Mouse (Mus musculus): ENCODE measurements around the gene Gadl1. TPM values are rescaled to one million over a fixed set of nuclear protein-coding genes. Genes with fewer than 3 reads are reported as not detected.

Gadl1 gene
- polyA plus RNA-seq, 1 experiment: not detected

- no peak overlapping the region for H3K9ac ChIP-seq (ENCODE audit: low read depth, poor library complexity, severe bottlenecking)
- no peaks in the 10 kb centered on the region for H3K27me3 ChIP-seq (ENCODE audit: control insufficient read depth, insufficient read depth, low read length, poor library complexity, severe bottlenecking)
- no peaks in the 10 kb centered on the region for H3K36me3 ChIP-seq (ENCODE audit: control insufficient read depth, insufficient read depth, low read length, poor library complexity, severe bottlenecking)
- 0 out of 2 replicates have a peak, but pooled peaks cover 3% of the 10 kb centered on the region for H3K9me3 ChIP-seq (replicated peaks; ENCODE audit: control insufficient read depth, insufficient read depth, low read length, poor library complexity, severe bottlenecking)
- no peaks in the 10 kb centered on the region for H3K4me1 ChIP-seq (ENCODE audit: control insufficient read depth, insufficient read depth, low read length)
- no peak overlapping the region for H3K27ac ChIP-seq (ENCODE audit: insufficient read depth, low read length)
- H3K4me3 ChIP-seq (ENCODE audit: low read depth, low read length): no peak overlapping the region
- TF ChIP-seq EP300 (IDR thresholded peaks at IDR 0.05; ENCODE audit: insufficient read depth, low read depth, low read length) (no peak), CTCF (IDR thresholded peaks at IDR 0.05; ENCODE audit: low read depth, low read length) (no peak), POLR2A (IDR thresholded peaks at IDR 0.05; ENCODE audit: insufficient read depth, low read length) (no peak)
Measured at GRCm38 (mm10) chr9:115893947-115894346, 15.3 kb upstream of the Gadl1 start.

GRCm38 (mm10) chr9:115908325-115908724 lies 930 bp upstream of the Gadl1 start:
- no peaks in the 10 kb centered on the region for H3K27me3 ChIP-seq (ENCODE audit: control insufficient read depth, insufficient read depth, low read length, poor library complexity, severe bottlenecking)
- no peaks in the 10 kb centered on the region for H3K36me3 ChIP-seq (ENCODE audit: control insufficient read depth, insufficient read depth, low read length, poor library complexity, severe bottlenecking)
- no peak overlapping the region for H3K9ac ChIP-seq (ENCODE audit: low read depth, poor library complexity, severe bottlenecking)
- no peak overlapping the region for H3K27ac ChIP-seq (ENCODE audit: insufficient read depth, low read length)
- TF ChIP-seq POLR2A (IDR thresholded peaks at IDR 0.05; ENCODE audit: insufficient read depth, low read length) (no peak), EP300 (IDR thresholded peaks at IDR 0.05; ENCODE audit: insufficient read depth, low read depth, low read length) (no peak), CTCF (IDR thresholded peaks at IDR 0.05; ENCODE audit: low read depth, low read length) (no peak)
- no peak overlapping the region for H3K4me3 ChIP-seq (ENCODE audit: low read depth, low read length)
- no peaks in the 10 kb centered on the region for H3K9me3 ChIP-seq (replicated peaks; ENCODE audit: control insufficient read depth, insufficient read depth, low read length, poor library complexity, severe bottlenecking)
- H3K4me1 ChIP-seq (ENCODE audit: control insufficient read depth, insufficient read depth, low read length): no peaks in the 10 kb centered on the region

GRCm38 (mm10) chr9:115914006-115914405 lies 4.8 kb downstream of the Gadl1 start:
- Histone ChIP-seq H3K4me1 (ENCODE audit: control insufficient read depth, insufficient read depth, low read length) (no peaks in the 10 kb centered on the region), H3K9me3 (replicated peaks; ENCODE audit: control insufficient read depth, insufficient read depth, low read length, poor library complexity, severe bottlenecking) (no peaks in the 10 kb centered on the region), H3K27ac (ENCODE audit: insufficient read depth, low read length) (no peak overlapping the region), H3K4me3 (ENCODE audit: low read depth, low read length) (no peak overlapping the region), H3K9ac (ENCODE audit: low read depth, poor library complexity, severe bottlenecking) (no peak overlapping the region), H3K36me3 (ENCODE audit: control insufficient read depth, insufficient read depth, low read length, poor library complexity, severe bottlenecking) (no peaks in the 10 kb centered on the region), H3K27me3 (ENCODE audit: control insufficient read depth, insufficient read depth, low read length, poor library complexity, severe bottlenecking) (no peaks in the 10 kb centered on the region)
- TF ChIP-seq CTCF (IDR thresholded peaks at IDR 0.05; ENCODE audit: low read depth, low read length) (no peak), POLR2A (IDR thresholded peaks at IDR 0.05; ENCODE audit: insufficient read depth, low read length) (no peak), EP300 (IDR thresholded peaks at IDR 0.05; ENCODE audit: insufficient read depth, low read depth, low read length) (no peak)

GRCm38 (mm10) chr9:115915586-115916270 lies 6.5 kb downstream of the Gadl1 start:
- TF ChIP-seq EP300 (IDR thresholded peaks at IDR 0.05; ENCODE audit: insufficient read depth, low read depth, low read length): no peak
- TF ChIP-seq POLR2A (IDR thresholded peaks at IDR 0.05; ENCODE audit: insufficient read depth, low read length): no peak
- no peak for TF ChIP-seq CTCF (IDR thresholded peaks at IDR 0.05; ENCODE audit: low read depth, low read length)
- Histone ChIP-seq H3K27ac (ENCODE audit: insufficient read depth, low read length) (no peak overlapping the region), H3K27me3 (ENCODE audit: control insufficient read depth, insufficient read depth, low read length, poor library complexity, severe bottlenecking) (no peaks in the 10 kb centered on the region), H3K36me3 (ENCODE audit: control insufficient read depth, insufficient read depth, low read length, poor library complexity, severe bottlenecking) (no peaks in the 10 kb centered on the region), H3K9me3 (replicated peaks; ENCODE audit: control insufficient read depth, insufficient read depth, low read length, poor library complexity, severe bottlenecking) (no peaks in the 10 kb centered on the region), H3K4me3 (ENCODE audit: low read depth, low read length) (no peak overlapping the region), H3K4me1 (ENCODE audit: control insufficient read depth, insufficient read depth, low read length) (no peaks in the 10 kb centered on the region), H3K9ac (ENCODE audit: low read depth, poor library complexity, severe bottlenecking) (no peak overlapping the region)

- Histone ChIP-seq H3K4me1 (ENCODE audit: control insufficient read depth, insufficient read depth, low read length) (no peaks in the 10 kb centered on the region), H3K4me3 (ENCODE audit: low read depth, low read length) (no peak overlapping the region), H3K27ac (ENCODE audit: insufficient read depth, low read length) (no peak overlapping the region), H3K9ac (ENCODE audit: low read depth, poor library complexity, severe bottlenecking) (no peak overlapping the region), H3K9me3 (replicated peaks; ENCODE audit: control insufficient read depth, insufficient read depth, low read length, poor library complexity, severe bottlenecking) (no peaks in the 10 kb centered on the region), H3K27me3 (ENCODE audit: control insufficient read depth, insufficient read depth, low read length, poor library complexity, severe bottlenecking) (no peaks in the 10 kb centered on the region), H3K36me3 (ENCODE audit: control insufficient read depth, insufficient read depth, low read length, poor library complexity, severe bottlenecking) (no peaks in the 10 kb centered on the region)
- TF ChIP-seq EP300 (IDR thresholded peaks at IDR 0.05; ENCODE audit: insufficient read depth, low read depth, low read length) (no peak), CTCF (IDR thresholded peaks at IDR 0.05; ENCODE audit: low read depth, low read length) (no peak), POLR2A (IDR thresholded peaks at IDR 0.05; ENCODE audit: insufficient read depth, low read length) (no peak)
Measured at GRCm38 (mm10) chr9:115919736-115920135, 10.5 kb downstream of the Gadl1 start.

GRCm38 (mm10) chr9:115922662-115923061 lies 13.4 kb downstream of the Gadl1 start:
- Histone ChIP-seq H3K36me3 (ENCODE audit: control insufficient read depth, insufficient read depth, low read length, poor library complexity, severe bottlenecking) (no peaks in the 10 kb centered on the region), H3K9ac (ENCODE audit: low read depth, poor library complexity, severe bottlenecking) (no peak overlapping the region), H3K4me1 (ENCODE audit: control insufficient read depth, insufficient read depth, low read length) (no peaks in the 10 kb centered on the region), H3K27me3 (ENCODE audit: control insufficient read depth, insufficient read depth, low read length, poor library complexity, severe bottlenecking) (no peaks in the 10 kb centered on the region), H3K9me3 (replicated peaks; ENCODE audit: control insufficient read depth, insufficient read depth, low read length, poor library complexity, severe bottlenecking) (no peaks in the 10 kb centered on the region), H3K4me3 (ENCODE audit: low read depth, low read length) (no peak overlapping the region), H3K27ac (ENCODE audit: insufficient read depth, low read length) (no peak overlapping the region)
- TF ChIP-seq EP300 (IDR thresholded peaks at IDR 0.05; ENCODE audit: insufficient read depth, low read depth, low read length): no peak
- no peak for TF ChIP-seq POLR2A (IDR thresholded peaks at IDR 0.05; ENCODE audit: insufficient read depth, low read length)
- no peak for TF ChIP-seq CTCF (IDR thresholded peaks at IDR 0.05; ENCODE audit: low read depth, low read length)
